Comparison of ENCODE assay signal across 10 mouse cellular contexts in genomic region chr19:38423884-38424283, GRCm38 (mm10). TPM values are rescaled to one million over a fixed set of nuclear protein-coding genes. Genes with fewer than 3 reads are reported as not detected.
DNase-seq lines count a peak whose midpoint lies in the region; ATAC-seq lines count a peak whose summit lies in the region.
"Had no signal": no experiment of that assay in that cellular context is flagged by ENCODE, and none has a peak within 500 bp of the region (broad histone marks: within the 10 kb centered on the region; RNA-seq: fewer than 3 reads in every experiment).

No protein-coding gene starts in this region.

- no peak for ATAC-seq in intestine, embryonic 14.5 days (replicated peaks; ENCODE audit: low FRiP score, low TSS enrichment, low read depth)
- ATAC-seq in intestine, embryonic 15.5 days: no peak
- ATAC-seq: hindbrain, embryonic 16.5 days had no signal

- WGBS in intestine, embryonic 14.5 days: 36% methylated on average over 7 of the region's 7 CpGs
- WGBS in intestine, embryonic 15.5 days: 45% methylated on average over 7 of the region's 7 CpGs

- H3K4me3 ChIP-seq in intestine, embryonic 14.5 days (ENCODE audit: low read depth, low read length): no peak overlapping the region
- H3K4me3 ChIP-seq in intestine, embryonic 15.5 days (replicated peaks): no peak overlapping the region
- H3K4me3 ChIP-seq: erythroblast, embryonic 14.5 days; liver, embryonic 15.5 days had no signal

- no peaks in the 10 kb centered on the region for H3K9me3 ChIP-seq in intestine, embryonic 14.5 days (ENCODE audit: control insufficient read depth, low read length)
- no peaks in the 10 kb centered on the region for H3K9me3 ChIP-seq in intestine, embryonic 15.5 days
- H3K9me3 ChIP-seq: liver, embryonic 15.5 days had no signal

- no peak overlapping the region for H3K4me2 ChIP-seq in intestine, embryonic 14.5 days (ENCODE audit: low read length)
- no peak overlapping the region for H3K4me2 ChIP-seq in intestine, embryonic 15.5 days (replicated peaks)
- H3K4me2 ChIP-seq: liver, embryonic 15.5 days had no signal

- peak; percentile 54 for DNase-seq in intestine, embryonic 14.5 days (ENCODE audit: low spot score)
- DNase-seq in right cerebral cortex, adult 2 months (ENCODE audit: low spot score in 2 of 2): peak; percentile 14 to 18
- DNase-seq in right cerebral cortex, postnatal 10 days (ENCODE audit: low spot score in 2 of 2): no peak
- DNase-seq in embryo, embryonic 9.5 days (ENCODE audit: extremely low spot score): peak; percentile 27
- no peak for DNase-seq in urinary bladder, adult 18-20 months (ENCODE audit: low spot score in 2 of 2)
- DNase-seq in layer of hippocampus, postnatal 36 days: no peak

- no peaks in the 10 kb centered on the region for H3K4me1 ChIP-seq in intestine, embryonic 14.5 days (replicated peaks; ENCODE audit: control insufficient read depth, insufficient read depth, low read length)
- peaks cover 3% of the 10 kb centered on the region for H3K4me1 ChIP-seq in intestine, embryonic 15.5 days (replicated peaks)
- H3K4me1 ChIP-seq: liver, embryonic 15.5 days had no signal

- H3K27me3 ChIP-seq in intestine, embryonic 14.5 days (replicated peaks; ENCODE audit: control insufficient read depth, insufficient read depth, low read length): no peaks in the 10 kb centered on the region
- H3K27me3 ChIP-seq in intestine, embryonic 15.5 days (replicated peaks): no peaks in the 10 kb centered on the region
- H3K27me3 ChIP-seq: liver, embryonic 15.5 days had no signal

- no peak overlapping the region for H3K27ac ChIP-seq in intestine, embryonic 14.5 days (ENCODE audit: low read depth)
- no peak overlapping the region for H3K27ac ChIP-seq in intestine, embryonic 15.5 days
- H3K27ac ChIP-seq: liver, embryonic 15.5 days had no signal

- H3K36me3 ChIP-seq in intestine, embryonic 14.5 days (ENCODE audit: control insufficient read depth, insufficient read depth, low read length): no peaks in the 10 kb centered on the region
- H3K36me3 ChIP-seq in intestine, embryonic 15.5 days: no peaks in the 10 kb centered on the region
- H3K36me3 ChIP-seq: liver, embryonic 15.5 days had no signal

- H3K9ac ChIP-seq in intestine, embryonic 14.5 days (ENCODE audit: low read length): no peak overlapping the region
- H3K9ac ChIP-seq in intestine, embryonic 15.5 days: no peak overlapping the region
- H3K9ac ChIP-seq: liver, embryonic 15.5 days had no signal

RNA-seq across cellular contexts. Expression of gene Slc35g1, which starts 28.1 kb away (rescaled TPM):
- polyA plus RNA-seq in intestine, embryonic 14.5 days (2014; fragmentation: Nextera tagmentation; extraction: Ambion mirVana): 7.8 and 7.9 TPM in 2 replicates
- polyA plus RNA-seq in intestine, embryonic 15.5 days (2015; fragmentation: Nextera tagmentation; extraction: Ambion mirVana): 8.1 and 8.5 TPM in 2 replicates
- total RNA-seq in layer of hippocampus, postnatal 36 days (2021): 1 to 10 TPM; 2.7 to 3.6 TPM

RNA-seq across cellular contexts. Expression of gene Plce1, which starts 57.0 kb away (rescaled TPM):
- polyA plus RNA-seq in intestine, embryonic 14.5 days (2014; fragmentation: Nextera tagmentation; extraction: Ambion mirVana): 6.7 and 6.8 TPM in 2 replicates
- 4.7 and 5.8 TPM in 2 replicates for polyA plus RNA-seq in intestine, embryonic 15.5 days (2015; fragmentation: Nextera tagmentation; extraction: Ambion mirVana)
- 10 to 100 TPM in 1 of 2 experiments, 1 to 10 TPM in 1; 9.7 to 10.4 TPM for total RNA-seq in layer of hippocampus, postnatal 36 days (2021)
- polyA plus RNA-seq: erythroblast, embryonic 14.5 days had no signal

Comparison
In these comparisons a context has a peak if more than half of its experiments do, and no peak if none do; other contexts are left out.
1. DNase-seq: peak in intestine, embryonic 14.5 days (single experiment), right cerebral cortex, adult 2 months (2 of 2) and embryo, embryonic 9.5 days (single experiment); none in right cerebral cortex, postnatal 10 days (0 of 2), urinary bladder, adult 18-20 months (0 of 2) and layer of hippocampus, postnatal 36 days (0 of 2).